Mouse (Mus musculus): ENCODE data around the gene Anapc11. TPM values are rescaled to one million over a fixed set of nuclear protein-coding genes. Genes with fewer than 3 reads are reported as not detected.
A peak's percentile ranks its signal among the peaks of the same experiment; 100 is the strongest.

The Anapc11 gene
- polyA plus RNA-seq, 1 experiment, result 97.9 TPM

GRCm38 (mm10) chr11:120632559-120633519, 34.6 kb downstream of the Anapc11 start:
- Histone ChIP-seq H3K36me3 (ENCODE audit: control insufficient read depth, insufficient read depth, low read length) (peaks cover 6% of the 10 kb centered on the region), H3K27me3 (ENCODE audit: control insufficient read depth, insufficient read depth, low read length) (no peaks in the 10 kb centered on the region), H3K4me3 (ENCODE audit: low read depth, low read length) (peak overlapping the region; percentile 87), H3K27ac (ENCODE audit: insufficient read depth, low read depth, low read length) (peak overlapping the region; percentile 92), H3K4me1 (ENCODE audit: control insufficient read depth, insufficient read depth, insufficient read length, low read length) (peaks cover 37% of the 10 kb centered on the region)
- TF ChIP-seq POLR2A (IDR thresholded peaks at IDR 0.05; ENCODE audit: low read depth, low read length), result no peak
- TF ChIP-seq CTCF (IDR thresholded peaks at IDR 0.05; ENCODE audit: extremely low read depth, insufficient read length, insufficient replicate concordance, low read depth, low read length), result no peak
- under 1% methylated on average over 116 of the region's 116 CpGs for WGBS

- peak within 1 kb of the TSS; percentile 87 for H3K4me3 ChIP-seq (ENCODE audit: low read depth, low read length)
- peak within 1 kb of the TSS; percentile 92 for H3K27ac ChIP-seq (ENCODE audit: insufficient read depth, low read depth, low read length)
- peaks cover 34% of the 10 kb centered on the region for H3K4me1 ChIP-seq (ENCODE audit: control insufficient read depth, insufficient read depth, insufficient read length, low read length)
- TF ChIP-seq CTCF (IDR thresholded peaks at IDR 0.05; ENCODE audit: extremely low read depth, insufficient read length, insufficient replicate concordance, low read depth, low read length), result no peak
- no peak for TF ChIP-seq POLR2A (IDR thresholded peaks at IDR 0.05; ENCODE audit: low read depth, low read length)
- WGBS, result 11% methylated on average over 58 of the region's 58 CpGs
- H3K27me3 ChIP-seq (ENCODE audit: control insufficient read depth, insufficient read depth, low read length), result no peaks in the 10 kb centered on the region
- H3K36me3 ChIP-seq (ENCODE audit: control insufficient read depth, insufficient read depth, low read length), result peaks cover 6% of the 10 kb centered on the region
Measured at GRCm38 (mm10) chr11:120633520-120634343, 35.5 kb downstream of the Anapc11 start, which contains the start of gene Mafg. Gene Mafg, minus strand, starts transcription at chr11:120633600.

- Histone ChIP-seq H3K36me3 (ENCODE audit: control insufficient read depth, insufficient read depth, low read length) (no peaks in the 10 kb centered on the region), H3K4me1 (ENCODE audit: control insufficient read depth, insufficient read depth, insufficient read length, low read length) (peaks cover 23% of the 10 kb centered on the region), H3K27ac (ENCODE audit: insufficient read depth, low read depth, low read length) (no peak overlapping the region), H3K27me3 (ENCODE audit: control insufficient read depth, insufficient read depth, low read length) (no peaks in the 10 kb centered on the region), H3K4me3 (ENCODE audit: low read depth, low read length) (no peak overlapping the region)
- WGBS, result 84% methylated on average over 5 of the region's 5 CpGs
- no peak for TF ChIP-seq POLR2A (IDR thresholded peaks at IDR 0.05; ENCODE audit: low read depth, low read length)
- no peak for TF ChIP-seq CTCF (IDR thresholded peaks at IDR 0.05; ENCODE audit: extremely low read depth, insufficient read length, insufficient replicate concordance, low read depth, low read length)
Measured at GRCm38 (mm10) chr11:120634810-120635209, 36.6 kb downstream of the Anapc11 start.

GRCm38 (mm10) chr11:120641255-120641654, 43.0 kb downstream of the Anapc11 start:
- no peak overlapping the region for H3K4me3 ChIP-seq (ENCODE audit: low read depth, low read length)
- 0 out of 2 replicates have a peak, but pooled peaks cover 4% of the 10 kb centered on the region for H3K4me1 ChIP-seq (ENCODE audit: control insufficient read depth, insufficient read depth, insufficient read length, low read length)
- no peaks in the 10 kb centered on the region; the same call in 1 of the 2 replicates for H3K27me3 ChIP-seq (ENCODE audit: control insufficient read depth, insufficient read depth, low read length)
- no peak for TF ChIP-seq POLR2A (IDR thresholded peaks at IDR 0.05; ENCODE audit: low read depth, low read length)
- TF ChIP-seq CTCF (IDR thresholded peaks at IDR 0.05; ENCODE audit: extremely low read depth, insufficient read length, insufficient replicate concordance, low read depth, low read length), result no peak
- no peak overlapping the region for H3K27ac ChIP-seq (ENCODE audit: insufficient read depth, low read depth, low read length)
- WGBS, result 76% methylated on average over 9 of the region's 9 CpGs
- no peaks in the 10 kb centered on the region for H3K36me3 ChIP-seq (ENCODE audit: control insufficient read depth, insufficient read depth, low read length)

- 83% methylated on average over 8 of the region's 8 CpGs for whole genome bisulfite sequencing
- TF ChIP-seq POLR2A (IDR thresholded peaks at IDR 0.05; ENCODE audit: low read depth, low read length), result no peak
- TF ChIP-seq CTCF (IDR thresholded peaks at IDR 0.05; ENCODE audit: extremely low read depth, insufficient read length, insufficient replicate concordance, low read depth, low read length), result no peak
- no peaks in the 10 kb centered on the region for H3K36me3 ChIP-seq (ENCODE audit: control insufficient read depth, insufficient read depth, low read length)
- no peak overlapping the region for H3K4me3 ChIP-seq (ENCODE audit: low read depth, low read length)
- no peak overlapping the region for H3K27ac ChIP-seq (ENCODE audit: insufficient read depth, low read depth, low read length)
- H3K27me3 ChIP-seq (ENCODE audit: control insufficient read depth, insufficient read depth, low read length), result no peaks in the 10 kb centered on the region; the same call in 1 of the 2 replicates
- 0 out of 2 replicates have a peak, but pooled peaks cover 4% of the 10 kb centered on the region for H3K4me1 ChIP-seq (ENCODE audit: control insufficient read depth, insufficient read depth, insufficient read length, low read length)
Measured at GRCm38 (mm10) chr11:120641869-120642268, 43.6 kb downstream of the Anapc11 start.

GRCm38 (mm10) chr11:120642939-120643600, 44.8 kb downstream of the Anapc11 start:
- Histone ChIP-seq H3K27me3 (ENCODE audit: control insufficient read depth, insufficient read depth, low read length) (no peaks in the 10 kb centered on the region; the same call in 1 of the 2 replicates), H3K27ac (ENCODE audit: insufficient read depth, low read depth, low read length) (no peak overlapping the region), H3K4me3 (ENCODE audit: low read depth, low read length) (peak overlapping the region; percentile 67), H3K36me3 (ENCODE audit: control insufficient read depth, insufficient read depth, low read length) (no peaks in the 10 kb centered on the region), H3K4me1 (ENCODE audit: control insufficient read depth, insufficient read depth, insufficient read length, low read length) (peaks cover 6% of the 10 kb centered on the region; the same call in 1 of the 2 replicates)
- TF ChIP-seq CTCF (IDR thresholded peaks at IDR 0.05; ENCODE audit: extremely low read depth, insufficient read length, insufficient replicate concordance, low read depth, low read length) (no peak), POLR2A (IDR thresholded peaks at IDR 0.05; ENCODE audit: low read depth, low read length) (no peak)
- 1% methylated on average over 18 of the region's 18 CpGs for WGBS

Measured in small intestine, adult 2 months (tissue).